Mouse (Mus musculus) hindbrain, embryonic 11.5 days (tissue): ENCODE measurements around the gene Cd96. TPM values are rescaled to one million over a fixed set of nuclear protein-coding genes. Genes with fewer than 3 reads are reported as not detected.

Experiments
- ATAC-seq: fragments of 200-750 bp; cut with Nextera tagmentation; 2 replicates; pipeline ENCODE4 v1.8.0; 2017; ENCODE audit warnings: mild to moderate bottlenecking, moderate TSS enrichment, moderate library complexity; ENCODE audit not compliant: low FRiP score
- DNase-seq: peaks from one replicate; pipeline ENCODE4 v3.0.0-alpha.2; 2015; ENCODE audit warnings: low spot score
- H3K27ac ChIP-seq: fragments of 300-500 bp; sonication (generic); 2 replicates; pipeline ENCODE4 v1.5.1; 2014; ENCODE audit warnings: mild to moderate bottlenecking, low read depth, low read length
- H3K27me3 ChIP-seq: fragments of 300-500 bp; sonication (generic); 2 replicates; pipeline ENCODE4 v1.6.1; 2014; ENCODE audit warnings: mild to moderate bottlenecking, low read length, moderate library complexity, mixed read lengths; ENCODE audit not compliant: control insufficient read depth, insufficient read depth
- H3K36me3 ChIP-seq: fragments of 300-500 bp; sonication (generic); 2 replicates; pipeline ENCODE4 v1.6.1; 2014; ENCODE audit warnings: mild to moderate bottlenecking, low read length, moderate library complexity, mixed read lengths; ENCODE audit not compliant: control insufficient read depth, insufficient read depth
- H3K4me1 ChIP-seq: fragments of 300-500 bp; sonication (generic); replicated peaks from 2 replicates; pipeline ENCODE4 v1.6.1; 2014; ENCODE audit warnings: low read length, mixed read lengths; ENCODE audit not compliant: control insufficient read depth, insufficient read depth
- H3K4me2 ChIP-seq: fragments of 300-500 bp; sonication (generic); replicated peaks from 2 replicates; pipeline ENCODE4 v1.6.1; 2014; ENCODE audit warnings: mild to moderate bottlenecking, low read depth, low read length
- H3K4me3 ChIP-seq: fragments of 300-500 bp; sonication (generic); 2 replicates; pipeline ENCODE4 v1.5.1; 2014; ENCODE audit warnings: low read depth, low read length
- H3K9ac ChIP-seq: fragments of 300-500 bp; sonication (generic); 2 replicates; pipeline ENCODE4 v1.6.1; 2014; ENCODE audit warnings: low read depth, low read length
- H3K9me3 ChIP-seq: fragments of 300-500 bp; sonication (generic); 2 replicates; pipeline ENCODE4 v1.6.1; 2016; ENCODE audit warnings: low read length; ENCODE audit not compliant: control insufficient read depth
- WGBS: fragments of 180-500 bp; shearing (Covaris S2); extraction: QIAGEN DNeasy Blood & Tissue Kit; methylation state at CpG from one replicate; pipeline ENCODE4 v1.1.7; 2014; 5-methylcytosine and 5-hydroxymethylcytosine counted together
- polyA plus RNA-seq: library from polyadenylated mRNA; unstranded; fragments of >200 nt; fragmentation: Nextera tagmentation; extraction: Ambion mirVana; gene quantifications from 2 replicates; pipeline ENCODE4 v1.2.1, GENCODE M21; 2014

The Cd96 gene
- polyA plus RNA-seq, 1 experiment from 2014 or later: 0.08 TPM

GRCm38 (mm10) chr16:45986236-45986635 lies 133.8 kb downstream of the Cd96 start:
- H3K36me3 ChIP-seq: no peaks in the 10 kb centered on the region
- WGBS: 67% methylated on average over 1 of the region's 1 CpGs
- H3K9ac ChIP-seq: no peak overlapping the region
- H3K27ac ChIP-seq: no peak overlapping the region
- no peak overlapping the region for H3K4me3 ChIP-seq
- no peaks in the 10 kb centered on the region for H3K27me3 ChIP-seq
- DNase-seq: no peak
- no peak overlapping the region for H3K4me2 ChIP-seq
- H3K9me3 ChIP-seq: no peaks in the 10 kb centered on the region
- ATAC-seq: no peak
- no peaks in the 10 kb centered on the region for H3K4me1 ChIP-seq

Other genes starting within 250 kb of the Cd96 start
- gene Phldb2, start 166.7 kb downstream of the Cd96 start, polyA plus RNA-seq: 25.9 and 31.5 TPM in 2 replicates
- gene Plcxd2, start 110.0 kb downstream of the Cd96 start, polyA plus RNA-seq: 3.9 and 4.3 TPM in 2 replicates
- 2.6 and 2.7 TPM in 2 replicates for gene Gm4737, start 34.8 kb upstream of the Cd96 start, polyA plus RNA-seq